Mouse (Mus musculus) WW6 (cell line): ENCODE measurements at regions not wholly inside any gene's neighbourhood (a gene's known extent, or its start where the extent isn't known, plus 50 kb on each side); places are given as distances from the start of the nearest gene placed in this dataset.

Experiments used
- DNase-seq: peaks from one replicate; pipeline ENCODE4 v3.0.0-alpha.2; 2013; ENCODE audit warnings: low read depth, low spot score

GRCm38 (mm10) chr7:95082248-95082647 lies 1088.8 kb upstream of the Tenm4 start:
- DNase-seq = no peak

- no peak for DNase-seq
Observed at GRCm38 (mm10) chr7:95084328-95084727, 1086.7 kb upstream of the Tenm4 start.

- DNase-seq = peak; percentile 4
Observed at GRCm38 (mm10) chr7:95091360-95091759, 1079.7 kb upstream of the Tenm4 start.

- no peak for DNase-seq
Observed at GRCm38 (mm10) chr7:95129020-95129419, 1042.0 kb upstream of the Tenm4 start.

GRCm38 (mm10) chr7:95133038-95133437 lies 1038.0 kb upstream of the Tenm4 start:
- no peak for DNase-seq

- DNase-seq = no peak
Observed at GRCm38 (mm10) chr7:95134062-95134625, 1036.9 kb upstream of the Tenm4 start.

- no peak for DNase-seq
Observed at GRCm38 (mm10) chr7:95141778-95142177, 1029.3 kb upstream of the Tenm4 start.

- DNase-seq = no peak
Observed at GRCm38 (mm10) chr7:95143037-95143436, 1028.0 kb upstream of the Tenm4 start.
